Mouse (Mus musculus) urinary bladder, adult 18-20 months (tissue): Measurements from ENCODE around the gene Rubcnl.

Experiments
- DNase-seq, 2 experiments: peaks; one replicate each; pipeline ENCODE4 v3.0.0; 2022; ENCODE audit warnings: low spot score in 2 of 2, mixed read lengths in 2 of 2

Gene Rubcnl

GRCm38 (mm10) chr14:75069356-75069979, 53.6 kb downstream of the Rubcnl start:
- no peak for DNase-seq

- no peak for DNase-seq
These were observed 55.3 kb downstream of the Rubcnl start for GRCm38 (mm10) chr14:75071091-75071490.

DNA sequence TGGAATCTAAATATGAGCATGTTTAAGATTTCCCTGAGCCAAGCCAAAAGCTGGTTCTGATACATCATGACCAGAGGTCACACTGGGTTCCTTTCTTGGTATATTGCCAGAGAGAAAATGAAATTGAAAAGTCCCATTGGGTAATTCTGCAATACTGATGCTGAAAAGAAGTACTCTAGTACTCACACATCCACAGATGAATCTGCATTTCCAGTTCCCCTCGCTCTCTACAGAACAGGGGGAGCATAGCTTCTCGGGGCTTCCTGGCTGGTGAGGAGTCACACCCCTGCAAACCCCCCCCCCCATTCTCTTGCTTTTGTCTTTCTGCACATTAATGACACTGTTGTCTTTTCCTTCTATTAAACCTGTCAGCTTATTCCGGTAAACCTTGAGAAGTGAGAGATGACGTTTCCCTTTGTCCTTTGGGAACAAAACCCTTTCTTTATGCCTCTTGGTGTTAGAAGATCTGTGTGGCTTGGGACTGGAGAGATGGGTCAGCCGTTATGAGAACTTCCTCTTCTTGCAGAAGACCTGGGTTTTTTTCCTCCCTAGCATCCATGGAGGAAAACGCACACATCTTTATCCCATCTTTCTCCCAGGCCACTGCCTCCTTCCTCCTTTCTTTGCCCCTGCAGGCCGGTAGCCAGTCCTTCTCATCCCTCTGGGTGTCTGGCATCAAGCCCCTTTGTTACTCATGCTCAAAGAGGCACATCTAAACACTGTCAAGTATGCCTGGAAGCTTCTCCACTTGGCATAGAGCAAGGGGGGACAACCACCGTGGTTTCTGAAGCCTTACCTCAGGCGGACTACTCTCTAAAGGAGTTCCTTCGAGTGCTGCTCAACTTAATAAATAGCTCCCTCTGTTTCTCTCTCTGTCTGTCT, 59.7 kb downstream of the Rubcnl start:
- no peak for DNase-seq

DNA sequence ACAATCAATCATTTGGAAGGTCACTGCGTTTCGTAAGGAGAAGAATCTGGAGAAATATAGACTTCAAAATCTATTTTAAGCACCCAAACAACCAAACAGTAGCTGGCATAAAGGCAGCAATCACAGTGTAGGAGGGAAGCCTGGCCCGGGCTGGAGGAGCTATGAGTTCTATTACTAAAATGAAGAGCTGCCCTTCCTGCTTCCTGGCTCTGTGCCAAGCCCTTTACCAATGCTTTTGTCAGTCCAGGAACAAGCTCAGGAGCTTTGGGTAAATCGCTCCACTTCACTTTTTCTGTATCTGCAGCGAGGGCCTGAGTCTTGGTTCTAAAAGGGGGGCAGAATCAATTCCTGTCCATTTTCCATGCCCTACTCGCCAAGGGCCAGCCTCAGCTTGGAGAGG, 62.1 kb downstream of the Rubcnl start:
- no peak for DNase-seq
